Mouse (Mus musculus) spleen, adult 18-20 months (tissue): ENCODE data around the gene Pcnx.
A peak's percentile ranks its signal among the peaks of the same experiment; 100 is the strongest.
"Not testable (repeated sequence)": the region's sequence is repeated elsewhere in the genome, so short reads cannot be mapped to it uniquely, and the experiment has no call there.

Experiments
- DNase-seq, 2 experiments: peaks; one replicate each; pipeline ENCODE4 v3.0.0; 2022; ENCODE audit warnings: mixed read lengths in 2 of 2

Pcnx gene

GRCm38 (mm10) chr12:81971884-81972362 is 112.1 kb downstream of the Pcnx start:
- no peak for DNase-seq

GRCm38 (mm10) chr12:81974806-81975205 is 115.0 kb downstream of the Pcnx start:
- peak in 1 of 2 experiments; percentile 31 for DNase-seq

- DNase-seq: no peak
These were observed 117.5 kb downstream of the Pcnx start for GRCm38 (mm10) chr12:81977346-81977745.

GRCm38 (mm10) chr12:81979312-81979711 is 119.5 kb downstream of the Pcnx start:
- DNase-seq: no peak

GRCm38 (mm10) chr12:81992106-81992505 is 132.3 kb downstream of the Pcnx start:
- no peak for DNase-seq

- DNase-seq: no peak
These were observed 133.2 kb downstream of the Pcnx start for GRCm38 (mm10) chr12:81992996-81993395.

GRCm38 (mm10) chr12:81994911-81995667 is 135.3 kb downstream of the Pcnx start:
- no peak for DNase-seq

- no peak for DNase-seq
These were observed 137.0 kb downstream of the Pcnx start for GRCm38 (mm10) chr12:81996679-81997362.

GRCm38 (mm10) chr12:81997497-81997896 is 137.7 kb downstream of the Pcnx start:
- DNase-seq: no peak

- not testable (repeated sequence) for DNase-seq
These were observed 142.9 kb downstream of the Pcnx start for GRCm38 (mm10) chr12:82002697-82003096.

GRCm38 (mm10) chr12:82025901-82026633 is 166.2 kb downstream of the Pcnx start:
- not testable (repeated sequence) for DNase-seq

GRCm38 (mm10) chr12:82033524-82033923 is 173.7 kb downstream of the Pcnx start:
- DNase-seq: not testable (repeated sequence)

- not testable (repeated sequence) for DNase-seq
These were observed 174.2 kb downstream of the Pcnx start for GRCm38 (mm10) chr12:82033973-82034372.

GRCm38 (mm10) chr12:82044078-82044477 is 184.3 kb downstream of the Pcnx start:
- not testable (repeated sequence) for DNase-seq
